Mouse (Mus musculus): ENCODE measurements around the gene Syt12.

DNA sequence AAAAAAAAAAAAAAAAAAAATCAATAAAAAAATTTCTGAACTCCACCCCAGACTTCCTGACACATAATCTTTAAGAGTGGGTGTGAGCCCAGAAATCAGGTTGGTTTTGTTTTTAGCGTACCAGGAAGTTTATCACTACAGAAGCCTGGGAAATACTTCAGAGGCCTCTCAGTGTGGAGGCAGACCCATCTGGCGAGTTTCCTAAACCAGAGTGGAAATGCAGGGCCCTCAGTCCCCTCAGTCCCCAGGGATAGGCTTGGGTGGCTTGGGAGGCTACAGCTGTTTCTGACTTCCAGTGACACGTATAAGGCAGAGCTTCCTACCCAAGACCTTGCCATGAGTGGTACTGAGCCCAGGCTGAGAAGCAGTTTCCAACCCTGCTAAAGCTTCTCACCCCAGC, 30.5 kb upstream of the Syt12 start:
- TF ChIP-seq CTCF (IDR thresholded peaks at IDR 0.05; ENCODE audit: insufficient read depth, low read length) (no peak), POLR2A (IDR thresholded peaks at IDR 0.05; ENCODE audit: borderline replicate concordance, extremely low read depth, low read depth, low read length) (no peak)
